Mouse (Mus musculus) forebrain, embryonic 13.5 days (tissue): ENCODE data around the gene Vsig2. TPM values are rescaled to one million over a fixed set of nuclear protein-coding genes. Genes with fewer than 3 reads are reported as not detected.

Source experiments
- ATAC-seq: fragments of 200-750 bp; cut with Nextera tagmentation; 2 replicates; pipeline ENCODE4 v1.8.0; 2017
- H3K27ac ChIP-seq: fragments of 300-500 bp; sonication (generic); 2 replicates; pipeline ENCODE4 v1.5.1; 2015; ENCODE audit warnings: inconsistent platforms, mild to moderate bottlenecking, moderate library complexity
- H3K27me3 ChIP-seq: fragments of 300-500 bp; sonication (generic); 2 replicates; pipeline ENCODE4 v1.6.1; 2015; ENCODE audit warnings: mild to moderate bottlenecking, inconsistent platforms
- H3K36me3 ChIP-seq: fragments of 300-500 bp; sonication (generic); 2 replicates; pipeline ENCODE4 v1.6.1; 2015; ENCODE audit warnings: mild to moderate bottlenecking, inconsistent platforms; ENCODE audit not compliant: poor library complexity, severe bottlenecking
- H3K4me1 ChIP-seq: fragments of 300-500 bp; sonication (generic); 2 replicates; pipeline ENCODE4 v1.6.1; 2015; ENCODE audit warnings: inconsistent platforms
- H3K4me2 ChIP-seq: fragments of 300-500 bp; sonication (generic); 2 replicates; pipeline ENCODE4 v1.6.1; 2015; ENCODE audit warnings: inconsistent platforms, mild to moderate bottlenecking, moderate library complexity
- H3K4me3 ChIP-seq: fragments of 300-500 bp; sonication (generic); 2 replicates; pipeline ENCODE4 v1.5.1; 2015; ENCODE audit warnings: mild to moderate bottlenecking, inconsistent platforms
- H3K9ac ChIP-seq: fragments of 300-500 bp; sonication (generic); 2 replicates; pipeline ENCODE4 v1.6.1; 2015; ENCODE audit warnings: mild to moderate bottlenecking, inconsistent platforms
- H3K9me3 ChIP-seq: fragments of 300-500 bp; sonication (generic); replicated peaks from 2 replicates; pipeline ENCODE4 v1.6.1; 2016; ENCODE audit warnings: inconsistent platforms
- WGBS: fragments of 180-500 bp; shearing (Covaris S2); methylation state at CpG from one replicate; pipeline ENCODE4 v1.1.7; 2015; 5-methylcytosine and 5-hydroxymethylcytosine counted together
- polyA plus RNA-seq: library from polyadenylated mRNA; unstranded; fragments of >200 nt; fragmentation: Nextera tagmentation; extraction: Ambion mirVana; gene quantifications from 2 replicates; pipeline ENCODE4 v1.2.1, GENCODE M21; 2015

Gene Vsig2
- polyA plus RNA-seq = 0.26 and 0.42 TPM in 2 replicates

- ATAC-seq = no peak
- no peak within 1 kb of the TSS for H3K4me2 ChIP-seq
- H3K27ac ChIP-seq = no peak within 1 kb of the TSS
- no peaks in the 10 kb centered on the region for H3K36me3 ChIP-seq
- WGBS = 50% methylated on average over 23 of the region's 23 CpGs
- H3K9me3 ChIP-seq = no peaks in the 10 kb centered on the region
- H3K9ac ChIP-seq = no peak within 1 kb of the TSS
- peaks cover 8% of the 10 kb centered on the region; the same call in 1 of the 2 replicates for H3K27me3 ChIP-seq
- H3K4me3 ChIP-seq = no peak within 1 kb of the TSS
- peaks cover 4% of the 10 kb centered on the region; the same call in 1 of the 2 replicates for H3K4me1 ChIP-seq
Observed at GRCm38 (mm10) chr9:37539170-37540025, at the start of gene Vsig2. TSS of gene Vsig2 (plus strand) at chr9:37539255.

GRCm38 (mm10) chr9:37489446-37490120 is 49.5 kb upstream of the Vsig2 start:
- WGBS = 0% methylated on average over 59 of the region's 75 CpGs
- H3K4me3 ChIP-seq = peak overlapping the region; percentile 97

GRCm38 (mm10) chr9:37495761-37496160 is 43.3 kb upstream of the Vsig2 start:
- Histone ChIP-seq H3K27me3 (no peaks in the 10 kb centered on the region), H3K4me3 (no peak overlapping the region), H3K9ac (no peak overlapping the region), H3K4me2 (no peak overlapping the region), H3K9me3 (0 out of 2 replicates have a peak, but pooled peaks cover 4% of the 10 kb centered on the region), H3K36me3 (peaks cover 16% of the 10 kb centered on the region), H3K27ac (no peak overlapping the region), H3K4me1 (peaks cover 14% of the 10 kb centered on the region)
- ATAC-seq = no peak
- WGBS = 73% methylated on average over 3 of the region's 3 CpGs

More at GRCm38 (mm10) chr9:37489446-37490120, 49.5 kb upstream of the Vsig2 start:
- H3K4me1 ChIP-seq = peaks cover 27% of the 10 kb centered on the region
- ATAC-seq = peak; percentile 81
- H3K27ac ChIP-seq = peak overlapping the region; percentile 98
- no peaks in the 10 kb centered on the region for H3K27me3 ChIP-seq
- 0 out of 2 replicates have a peak, but pooled peaks cover 4% of the 10 kb centered on the region for H3K9me3 ChIP-seq
- H3K4me2 ChIP-seq = peak overlapping the region; percentile 94
- H3K9ac ChIP-seq = peak overlapping the region; percentile 96
- H3K36me3 ChIP-seq = peaks cover 10% of the 10 kb centered on the region

GRCm38 (mm10) chr9:37496325-37496724 is 42.7 kb upstream of the Vsig2 start:
- H3K27me3 ChIP-seq = no peaks in the 10 kb centered on the region
- peaks cover 16% of the 10 kb centered on the region for H3K36me3 ChIP-seq
- no peak overlapping the region for H3K4me2 ChIP-seq
- H3K4me3 ChIP-seq = no peak overlapping the region
- H3K9ac ChIP-seq = no peak overlapping the region
- H3K9me3 ChIP-seq = 0 out of 2 replicates have a peak, but pooled peaks cover 4% of the 10 kb centered on the region
- H3K4me1 ChIP-seq = peaks cover 8% of the 10 kb centered on the region
- no peak overlapping the region for H3K27ac ChIP-seq
- ATAC-seq = no peak

- H3K27ac ChIP-seq = no peak overlapping the region
- peaks cover 6% of the 10 kb centered on the region; the same call in 1 of the 2 replicates for H3K4me1 ChIP-seq
- no peaks in the 10 kb centered on the region for H3K27me3 ChIP-seq
- ATAC-seq = no peak
- H3K4me3 ChIP-seq = no peak overlapping the region
- 72% methylated on average over 3 of the region's 3 CpGs for whole genome bisulfite sequencing
- no peak overlapping the region for H3K4me2 ChIP-seq
- no peak overlapping the region for H3K9ac ChIP-seq
- peaks cover 6% of the 10 kb centered on the region; the same call in 1 of the 2 replicates for H3K36me3 ChIP-seq
- no peaks in the 10 kb centered on the region for H3K9me3 ChIP-seq
Observed at GRCm38 (mm10) chr9:37500201-37500600, 38.9 kb upstream of the Vsig2 start.

GRCm38 (mm10) chr9:37501170-37501569 is 37.9 kb upstream of the Vsig2 start:
- WGBS = 88% methylated on average over 1 of the region's 1 CpGs
- ATAC-seq = no peak
- Histone ChIP-seq H3K9ac (no peak overlapping the region), H3K4me1 (0 out of 2 replicates have a peak, but pooled peaks cover under 1% of the 10 kb centered on the region), H3K4me2 (no peak overlapping the region), H3K36me3 (peaks cover 3% of the 10 kb centered on the region; the same call in 1 of the 2 replicates), H3K4me3 (no peak overlapping the region), H3K9me3 (no peaks in the 10 kb centered on the region), H3K27me3 (no peaks in the 10 kb centered on the region), H3K27ac (no peak overlapping the region)

- no peak for ATAC-seq
- Histone ChIP-seq H3K9ac (no peak overlapping the region), H3K4me3 (no peak overlapping the region), H3K27me3 (no peaks in the 10 kb centered on the region), H3K27ac (no peak overlapping the region), H3K4me1 (peaks cover 7% of the 10 kb centered on the region), H3K9me3 (no peaks in the 10 kb centered on the region), H3K4me2 (no peak overlapping the region), H3K36me3 (peaks cover 3% of the 10 kb centered on the region; the same call in 1 of the 2 replicates)
Observed at GRCm38 (mm10) chr9:37504348-37504747, 34.7 kb upstream of the Vsig2 start.

GRCm38 (mm10) chr9:37506023-37506422 is 33.0 kb upstream of the Vsig2 start:
- Histone ChIP-seq H3K27me3 (no peaks in the 10 kb centered on the region), H3K4me3 (no peak overlapping the region), H3K36me3 (no peaks in the 10 kb centered on the region), H3K4me2 (no peak overlapping the region), H3K4me1 (peaks cover 7% of the 10 kb centered on the region), H3K27ac (no peak overlapping the region), H3K9ac (no peak overlapping the region), H3K9me3 (no peaks in the 10 kb centered on the region)
- ATAC-seq = no peak
- WGBS = 95% methylated on average over 1 of the region's 1 CpGs

- 95% methylated on average over 2 of the region's 2 CpGs for WGBS
- no peak overlapping the region for H3K4me3 ChIP-seq
Observed at GRCm38 (mm10) chr9:37512097-37512496, 27.0 kb upstream of the Vsig2 start.

GRCm38 (mm10) chr9:37514456-37514855 is 24.6 kb upstream of the Vsig2 start:
- Histone ChIP-seq H3K4me1 (0 out of 2 replicates have a peak, but pooled peaks cover 8% of the 10 kb centered on the region), H3K9me3 (no peaks in the 10 kb centered on the region), H3K36me3 (peaks cover 9% of the 10 kb centered on the region), H3K9ac (no peak overlapping the region), H3K27me3 (no peaks in the 10 kb centered on the region), H3K4me2 (no peak overlapping the region), H3K27ac (no peak overlapping the region), H3K4me3 (no peak overlapping the region)
- no peak for ATAC-seq
- 73% methylated on average over 3 of the region's 3 CpGs for WGBS

More at GRCm38 (mm10) chr9:37512097-37512496, 27.0 kb upstream of the Vsig2 start:
- no peak overlapping the region for H3K4me2 ChIP-seq
- H3K36me3 ChIP-seq = no peaks in the 10 kb centered on the region
- H3K9me3 ChIP-seq = no peaks in the 10 kb centered on the region
- no peak overlapping the region for H3K27ac ChIP-seq
- no peak for ATAC-seq
- peaks cover 12% of the 10 kb centered on the region for H3K4me1 ChIP-seq
- no peak overlapping the region for H3K9ac ChIP-seq
- no peaks in the 10 kb centered on the region for H3K27me3 ChIP-seq

GRCm38 (mm10) chr9:37517467-37517866 is 21.6 kb upstream of the Vsig2 start:
- Histone ChIP-seq H3K9ac (no peak overlapping the region), H3K4me2 (no peak overlapping the region), H3K27me3 (no peaks in the 10 kb centered on the region), H3K9me3 (no peaks in the 10 kb centered on the region), H3K36me3 (peaks cover 33% of the 10 kb centered on the region), H3K27ac (no peak overlapping the region), H3K4me1 (0 out of 2 replicates have a peak, but pooled peaks cover 8% of the 10 kb centered on the region), H3K4me3 (no peak overlapping the region)
- no peak for ATAC-seq
- WGBS = 78% methylated on average over 1 of the region's 1 CpGs

GRCm38 (mm10) chr9:37518991-37519390 is 20.1 kb upstream of the Vsig2 start:
- Histone ChIP-seq H3K27ac (no peak overlapping the region), H3K4me2 (no peak overlapping the region), H3K9me3 (no peaks in the 10 kb centered on the region), H3K4me3 (no peak overlapping the region), H3K27me3 (no peaks in the 10 kb centered on the region), H3K4me1 (0 out of 2 replicates have a peak, but pooled peaks cover 7% of the 10 kb centered on the region), H3K9ac (no peak overlapping the region), H3K36me3 (peaks cover 45% of the 10 kb centered on the region)
- 85% methylated on average over 8 of the region's 8 CpGs for WGBS
- ATAC-seq = no peak
